Mouse (Mus musculus) CH12.LX (cell line): ENCODE results near the gene Cradd.

ENCODE experiments used
- BHLHE40 ChIP-seq: IDR thresholded peaks from 2 replicates; pipeline ENCODE4 v1.6.1; 2011; ENCODE audit warnings: mild to moderate bottlenecking, low read depth, low read length, improper control_type of control experiment
- CTCF ChIP-seq, 2 experiments: IDR thresholded peaks in 1 of 2; conservative IDR thresholded peaks in 1 of 2; 2 replicates each; pipeline ENCODE4 v1.5.1; 2011 to 2012; ENCODE audit warnings: low read depth in 2 of 2, low read length in 2 of 2, improper control_type of control experiment in 1 of 2, inconsistent platforms in 1 of 2, mild to moderate bottlenecking in 1 of 2, moderate library complexity in 1 of 2
- ELF1 ChIP-seq: IDR thresholded peaks from 2 replicates; pipeline ENCODE4 v1.6.1; 2014; ENCODE audit warnings: low read depth, mild to moderate bottlenecking, inconsistent platforms, low read length, improper control_type of control experiment
- EP300 ChIP-seq: IDR thresholded peaks from 2 replicates; pipeline ENCODE4 v1.6.1; 2011; ENCODE audit warnings: low read length, improper control_type of control experiment
- HCFC1 ChIP-seq: IDR thresholded peaks from 2 replicates; pipeline ENCODE4 v1.6.1; 2012; ENCODE audit warnings: low read depth, mild to moderate bottlenecking, inconsistent platforms, low read length, improper control_type of control experiment
- MAFK ChIP-seq: IDR thresholded peaks from 2 replicates; pipeline ENCODE4 v1.6.1; 2011; ENCODE audit warnings: low read length, improper control_type of control experiment; ENCODE audit not compliant: insufficient replicate concordance
- MEF2A ChIP-seq: IDR thresholded peaks from 2 replicates; pipeline ENCODE4 v1.6.1; 2014; ENCODE audit warnings: low read depth, mild to moderate bottlenecking, inconsistent platforms, low read length, improper control_type of control experiment, borderline replicate concordance
- POLR2A ChIP-seq: IDR thresholded peaks from 2 replicates; pipeline ENCODE4 v1.6.1; 2011; ENCODE audit warnings: low read depth, mild to moderate bottlenecking, improper control_type of control experiment, low read length
- POLR2AphosphoS2 ChIP-seq: IDR thresholded peaks from 2 replicates; pipeline ENCODE4 v1.6.1; 2011; ENCODE audit warnings: low read depth, low read length, improper control_type of control experiment
- SMC3 ChIP-seq: IDR thresholded peaks from 2 replicates; pipeline ENCODE4 v1.6.1; 2011; ENCODE audit warnings: low read depth, low read length, improper control_type of control experiment
- UBTF ChIP-seq: IDR thresholded peaks from 2 replicates; pipeline ENCODE4 v1.6.1; 2012; ENCODE audit warnings: low read depth, mild to moderate bottlenecking, inconsistent platforms, low read length, improper control_type of control experiment, moderate library complexity
- ZC3H11A ChIP-seq: IDR thresholded peaks from 2 replicates; pipeline ENCODE4 v1.6.1; 2012; ENCODE audit warnings: low read depth, mild to moderate bottlenecking, inconsistent platforms, low read length, improper control_type of control experiment

GRCm38 (mm10) chr10:95329884-95330283, 6.0 kb upstream of the Cradd start:
- no peak for TF ChIP-seq POLR2A
- TF ChIP-seq CTCF (conservative IDR thresholded peaks at IDR 0.05 in 1 of 2, IDR thresholded peaks at IDR 0.05 in 1 of 2; ENCODE audit: low read depth in 2 of 2, low read length in 2 of 2): no peak
- no peak for TF ChIP-seq MAFK
- no peak for TF ChIP-seq SMC3
- no peak for TF ChIP-seq ZC3H11A
- no peak for TF ChIP-seq MEF2A
- no peak for TF ChIP-seq ELF1
- TF ChIP-seq POLR2AphosphoS2: no peak
- TF ChIP-seq UBTF: no peak
- no peak for TF ChIP-seq HCFC1
- TF ChIP-seq EP300: no peak
- no peak for TF ChIP-seq BHLHE40
